Mouse (Mus musculus): ENCODE data around the gene Esp15. TPM values are rescaled to one million over a fixed set of nuclear protein-coding genes. Genes with fewer than 3 reads are reported as not detected.

Gene Esp15
- polyA plus RNA-seq (2014; fragmentation: Illumina TruSeq; extraction: RNeasy Lipid Tissue Mini Kit (QIAGEN cat#74804); ENCODE audit: low read depth, low replicate concordance) = not detected

GRCm38 (mm10) chr17:39640654-39641053 is at the start of gene Esp15:
TSS of gene Esp15 (plus strand) at chr17:39640954.

Other genes with a start within 250 kb of the Esp15 start
- not detected for gene Esp18, start 234.6 kb upstream of the Esp15 start, polyA plus RNA-seq (2014; fragmentation: Illumina TruSeq; extraction: RNeasy Lipid Tissue Mini Kit (QIAGEN cat#74804); ENCODE audit: low read depth, low replicate concordance)
- gene Esp16, start 104.8 kb upstream of the Esp15 start, polyA plus RNA-seq (2014; fragmentation: Illumina TruSeq; extraction: RNeasy Lipid Tissue Mini Kit (QIAGEN cat#74804); ENCODE audit: low read depth, low replicate concordance) = not detected